Mouse (Mus musculus) E14TG2a.4 (cell line): Measurements from ENCODE around the gene Prkci.

Experiments
- CTCF ChIP-seq: conservative IDR thresholded peaks from 2 replicates; pipeline ENCODE4 v1.5.1; 2014; ENCODE audit warnings: low read length
- NANOG ChIP-seq: IDR thresholded peaks from 2 replicates; pipeline ENCODE4 v1.6.1; 2014; ENCODE audit warnings: borderline replicate concordance, low read length, mixed read lengths

GRCm38 (mm10) chr3:31095491-31096154 is 100.1 kb downstream of the Prkci start:
- TF ChIP-seq NANOG: no peak
- no peak for TF ChIP-seq CTCF
